Mouse (Mus musculus) macrophage (primary cell): ENCODE results near the gene Paqr5. TPM values are rescaled to one million over a fixed set of nuclear protein-coding genes. Genes with fewer than 3 reads are reported as not detected.

Experiments used
- polyA plus RNA-seq: library from polyadenylated mRNA; stranded (reverse); fragments of 250-400 nt; gene quantifications from 3 replicates; pipeline ENCODE4 v1.2.4, GENCODE M21; 2018; ENCODE audit warnings: inconsistent platforms

The Paqr5 gene
- polyA plus RNA-seq, 1 experiment from 2014 or later = 0.14 TPM

Other genes with a start within 250 kb of the Paqr5 start
- 1,141 to 4,325 TPM (median 4,017 TPM) in 3 replicates for gene Rplp1, start 112.3 kb downstream of the Paqr5 start, polyA plus RNA-seq
- gene Kif23, start 80.1 kb downstream of the Paqr5 start, polyA plus RNA-seq = 20.8 to 75.1 TPM (median 22.7 TPM) in 3 replicates
- 9.6 to 13.4 TPM (median 10.4 TPM) in 3 replicates for gene Glce, start 95.8 kb upstream of the Paqr5 start, polyA plus RNA-seq